In genomic region chr17:57248771-57249170, GRCm38 (mm10) we compare ENCODE assay signal across 8 mouse cellular contexts. TPM values are rescaled to one million over a fixed set of nuclear protein-coding genes. Genes with fewer than 3 reads are reported as not detected.
A peak's percentile ranks its signal among the peaks of the same experiment; 100 is the strongest.
DNase-seq lines count a peak whose midpoint lies in the region; ATAC-seq and TF ChIP-seq lines count a peak whose summit lies in the region.

No protein-coding gene starts in this region.

- H3K79me2 ChIP-seq in heart, adult 2 months (replicated peaks; ENCODE audit: control insufficient read depth, insufficient read depth, low read length): no peaks in the 10 kb centered on the region

- no peak for TF ChIP-seq EP300 in heart, adult 2 months (IDR thresholded peaks at IDR 0.05; ENCODE audit: insufficient read depth, low read depth, low read length)

- H3K9ac ChIP-seq in heart, adult 2 months (ENCODE audit: low read depth, low read length): peak overlapping the region; percentile 66
- peak overlapping the region; percentile 67 for H3K9ac ChIP-seq in heart, embryonic 11.5 days (ENCODE audit: low read depth, low read length)
- H3K9ac ChIP-seq in limb, embryonic 11.5 days (ENCODE audit: low read length): 0 out of 2 replicates have a peak overlapping the region, but pooled peaks have one; percentile 19

- no peak for TF ChIP-seq POLR2A in heart, adult 2 months (IDR thresholded peaks at IDR 0.05; ENCODE audit: insufficient read depth, low read depth, low read length)
- no peak for TF ChIP-seq POLR2A in bone marrow, adult 2 months (IDR thresholded peaks at IDR 0.05; ENCODE audit: borderline replicate concordance, control insufficient read depth, low read depth, low read length)

- H3K9me3 ChIP-seq in heart, embryonic 11.5 days (replicated peaks; ENCODE audit: control insufficient read depth, low read length): no peaks in the 10 kb centered on the region
- H3K9me3 ChIP-seq in limb, embryonic 11.5 days (ENCODE audit: control insufficient read depth, low read length): no peaks in the 10 kb centered on the region

- no peaks in the 10 kb centered on the region for H3K27me3 ChIP-seq in heart, adult 2 months (ENCODE audit: control insufficient read depth, insufficient read depth, low read length)
- no peaks in the 10 kb centered on the region for H3K27me3 ChIP-seq in heart, embryonic 11.5 days (ENCODE audit: control insufficient read depth, insufficient read depth, low read length)
- no peaks in the 10 kb centered on the region for H3K27me3 ChIP-seq in limb, embryonic 11.5 days (ENCODE audit: control insufficient read depth, insufficient read depth, low read length)

- intact Hi-C loops in heart, adult 2 months (cut with DNase I): loop anchor here (1.0 kb wide), 1 partner anchor 27 kb away; no protein-coding TSS in a partner anchor

- peak overlapping the region; percentile 96 for H3K27ac ChIP-seq in heart, adult 2 months
- peak overlapping the region; percentile 61; the same call in 1 of the 2 replicates for H3K27ac ChIP-seq in bone marrow, adult 2 months (ENCODE audit: control insufficient read depth, insufficient read depth, low read depth, low read length, poor library complexity)
- H3K27ac ChIP-seq in heart, embryonic 11.5 days (ENCODE audit: low read depth, low read length): peak overlapping the region; percentile 89
- H3K27ac ChIP-seq in limb, embryonic 11.5 days (replicated peaks; ENCODE audit: low read depth, low read length): peak overlapping the region; percentile 82

- H3K36me3 ChIP-seq in heart, adult 2 months (ENCODE audit: control insufficient read depth, insufficient read depth, low read length): peaks cover 2% of the 10 kb centered on the region; the same call in 1 of the 2 replicates
- H3K36me3 ChIP-seq in heart, embryonic 11.5 days (ENCODE audit: control insufficient read depth, insufficient read depth, low read length): peaks cover 6% of the 10 kb centered on the region
- H3K36me3 ChIP-seq in limb, embryonic 11.5 days (ENCODE audit: control insufficient read depth, insufficient read depth, low read length): peaks cover 3% of the 10 kb centered on the region; the same call in 1 of the 2 replicates

- no peak for ATAC-seq in heart, embryonic 11.5 days (replicated peaks; ENCODE audit: insufficient number of reproducible peaks, low FRiP score, low TSS enrichment)
- ATAC-seq in limb, embryonic 11.5 days (ENCODE audit: insufficient number of reproducible peaks, low FRiP score, low TSS enrichment, low read depth): no peak
- no peak for ATAC-seq in inflammation-experienced regulatory T-cells, adult 6 months

- 6% methylated on average over 13 of the region's 13 CpGs for WGBS in heart, adult 2 months
- WGBS in bone marrow, adult 2 months: 8% methylated on average over 13 of the region's 13 CpGs
- WGBS in heart, embryonic 11.5 days (ENCODE audit: insufficient replicate concordance): 13% methylated on average over 13 of the region's 13 CpGs
- WGBS in limb, embryonic 11.5 days: 10% methylated on average over 13 of the region's 13 CpGs

- peak overlapping the region; percentile 87 for H3K4me3 ChIP-seq in heart, adult 2 months
- H3K4me3 ChIP-seq in bone marrow, adult 2 months (replicated peaks; ENCODE audit: control insufficient read depth, low read depth, low read length): peak overlapping the region; percentile 52
- peak overlapping the region; percentile 81 for H3K4me3 ChIP-seq in heart, embryonic 11.5 days (ENCODE audit: low read depth, low read length)
- peak overlapping the region; percentile 49 for H3K4me3 ChIP-seq in limb, embryonic 11.5 days (ENCODE audit: low read depth, low read length)

- peak overlapping the region; percentile 94 for H3K4me2 ChIP-seq in heart, embryonic 11.5 days
- peak overlapping the region; percentile 61 for H3K4me2 ChIP-seq in limb, embryonic 11.5 days (ENCODE audit: low read depth, severe bottlenecking)

- H3K4me1 ChIP-seq in heart, adult 2 months (ENCODE audit: control insufficient read depth, insufficient read depth, low read length): peaks cover 4% of the 10 kb centered on the region
- H3K4me1 ChIP-seq in bone marrow, adult 2 months (ENCODE audit: control insufficient read depth, insufficient read depth, low read length): peaks cover 5% of the 10 kb centered on the region; the same call in 1 of the 2 replicates
- peaks cover 10% of the 10 kb centered on the region for H3K4me1 ChIP-seq in heart, embryonic 11.5 days (ENCODE audit: control insufficient read depth, insufficient read depth, low read length)
- 0 out of 2 replicates have a peak, but pooled peaks cover 10% of the 10 kb centered on the region for H3K4me1 ChIP-seq in limb, embryonic 11.5 days (ENCODE audit: control insufficient read depth, insufficient read depth, low read length)

- no peak for TF ChIP-seq CTCF in heart, adult 2 months (IDR thresholded peaks at IDR 0.05)
- no peak for TF ChIP-seq CTCF in bone marrow, adult 2 months (IDR thresholded peaks at IDR 0.05; ENCODE audit: control insufficient read depth, insufficient read depth, low read length)

- peak in 1 of 2 experiments; percentile 57 for DNase-seq in heart, adult 2 months
- no peak for DNase-seq in heart, postnatal 4 days
- DNase-seq in limb, embryonic 11.5 days (ENCODE audit: low spot score): peak; percentile 44
- DNase-seq in neural tube, embryonic 10.5 days (ENCODE audit: extremely low spot score, low spot score): peak; percentile 38
- no peak for DNase-seq in natural killer cell, adult 2 months (ENCODE audit: low spot score in 2 of 2)

RNA-seq across cellular contexts. Expression of gene Trip10, which starts 0.5 kb away (rescaled TPM):
- 100 to 1,000 TPM; 107 to 128 TPM for total RNA-seq in heart, adult 2 months (2021)
- 69.0 and 83.2 TPM in 2 replicates for polyA plus RNA-seq in heart, adult 2 months (2012; rRNA removed)
- 10 to 100 TPM; 45.6 to 46.9 TPM for total RNA-seq in heart, postnatal 4 days (2021)
- 7.0 and 15.4 TPM in 2 replicates for polyA plus RNA-seq in bone marrow, adult 2 months (2011; ENCODE audit: insufficient read depth, insufficient read length, low replicate concordance, missing spikeins)
- 35.1 and 36.9 TPM in 2 replicates for polyA plus RNA-seq in heart, embryonic 11.5 days (2014; fragmentation: Nextera tagmentation; extraction: Ambion mirVana)
- 27.8 and 28.4 TPM in 2 replicates for polyA plus RNA-seq in limb, embryonic 11.5 days (2014; fragmentation: Nextera tagmentation; extraction: Ambion mirVana)
- 1 to 10 TPM; 1.0 to 4.4 (median 3.6) TPM for polyA plus RNA-seq in inflammation-experienced regulatory T-cells, adult 6 months (2017; shearing (Covaris generic))

RNA-seq across cellular contexts. Expression of gene Gpr108, which starts 0.5 kb away (rescaled TPM):
- 10 to 100 TPM; 27.8 to 32.7 TPM for total RNA-seq in heart, adult 2 months (2021)
- polyA plus RNA-seq in heart, adult 2 months (2012; rRNA removed): 37.9 and 48.3 TPM in 2 replicates
- 10 to 100 TPM; 19.5 to 20.4 TPM for total RNA-seq in heart, postnatal 4 days (2021)
- 15.7 and 37.5 TPM in 2 replicates for polyA plus RNA-seq in bone marrow, adult 2 months (2011; ENCODE audit: insufficient read depth, insufficient read length, low replicate concordance, missing spikeins)
- 24.0 and 24.7 TPM in 2 replicates for polyA plus RNA-seq in heart, embryonic 11.5 days (2014; fragmentation: Nextera tagmentation; extraction: Ambion mirVana)
- 28.2 and 30.8 TPM in 2 replicates for polyA plus RNA-seq in limb, embryonic 11.5 days (2014; fragmentation: Nextera tagmentation; extraction: Ambion mirVana)
- polyA plus RNA-seq in inflammation-experienced regulatory T-cells, adult 6 months (2017; shearing (Covaris generic)): 10 to 100 TPM; 49.0 to 66.3 (median 56.5) TPM

RNA-seq across cellular contexts. Expression of gene C3, which starts 20.8 kb away (rescaled TPM):
- 10 to 100 TPM; 91.5 to 91.6 TPM for total RNA-seq in heart, adult 2 months (2021)
- 119 and 160 TPM in 2 replicates for polyA plus RNA-seq in heart, adult 2 months (2012; rRNA removed)
- total RNA-seq in heart, postnatal 4 days (2021): 10 to 100 TPM; 60.1 to 79.6 TPM
- 68.1 and 221 TPM in 2 replicates for polyA plus RNA-seq in bone marrow, adult 2 months (2011; ENCODE audit: insufficient read depth, insufficient read length, low replicate concordance, missing spikeins)
- polyA plus RNA-seq in heart, embryonic 11.5 days (2014; fragmentation: Nextera tagmentation; extraction: Ambion mirVana): 1.3 and 1.6 TPM in 2 replicates
- polyA plus RNA-seq in limb, embryonic 11.5 days (2014; fragmentation: Nextera tagmentation; extraction: Ambion mirVana): 0.03 and 0.21 TPM in 2 replicates
- polyA plus RNA-seq in inflammation-experienced regulatory T-cells, adult 6 months (2017; shearing (Covaris generic)): 1 to 10 TPM; 1.0 to 3.6 (median 1.8) TPM

RNA-seq across cellular contexts. Expression of gene Vav1, which starts 30.1 kb away (rescaled TPM):
- 1 to 10 TPM; 1.9 to 2.2 TPM for total RNA-seq in heart, adult 2 months (2021)
- polyA plus RNA-seq in heart, adult 2 months (2012; rRNA removed): 1.8 and 2.0 TPM in 2 replicates
- total RNA-seq in heart, postnatal 4 days (2021): 1 to 10 TPM; 1.0 to 1.4 TPM
- polyA plus RNA-seq in bone marrow, adult 2 months (2011; ENCODE audit: insufficient read depth, insufficient read length, low replicate concordance, missing spikeins): 67.9 and 112 TPM in 2 replicates
- 1.7 and 2.2 TPM in 2 replicates for polyA plus RNA-seq in heart, embryonic 11.5 days (2014; fragmentation: Nextera tagmentation; extraction: Ambion mirVana)
- polyA plus RNA-seq in limb, embryonic 11.5 days (2014; fragmentation: Nextera tagmentation; extraction: Ambion mirVana): 1.6 and 1.7 TPM in 2 replicates
- polyA plus RNA-seq in inflammation-experienced regulatory T-cells, adult 6 months (2017; shearing (Covaris generic)): 10 to 100 TPM; 66.1 to 89.2 (median 85.7) TPM

RNA-seq across cellular contexts. Expression of gene Tnfsf14, which starts 54.8 kb away (rescaled TPM):
- under 1 TPM; 0.11 to 0.13 TPM for total RNA-seq in heart, adult 2 months (2021)
- 0.18 TPM in 2 replicates for polyA plus RNA-seq in heart, adult 2 months (2012; rRNA removed)
- total RNA-seq in heart, postnatal 4 days (2021): not detected
- polyA plus RNA-seq in bone marrow, adult 2 months (2011; ENCODE audit: insufficient read depth, insufficient read length, low replicate concordance, missing spikeins): 7.0 and 12.8 TPM in 2 replicates
- polyA plus RNA-seq in heart, embryonic 11.5 days (2014; fragmentation: Nextera tagmentation; extraction: Ambion mirVana): 0.27 and 0.46 TPM in 2 replicates
- polyA plus RNA-seq in limb, embryonic 11.5 days (2014; fragmentation: Nextera tagmentation; extraction: Ambion mirVana): 0.17 and 0.31 TPM in 2 replicates
- polyA plus RNA-seq in inflammation-experienced regulatory T-cells, adult 6 months (2017; shearing (Covaris generic)): 10 to 100 TPM; 13.3 to 15.2 (median 14.1) TPM

Comparison
In these comparisons a context has a peak if more than half of its experiments do, and no peak if none do; other contexts are left out.
1. RNA of gene C3, which starts 20.8 kb away (polyA plus RNA-seq): 68.1 to 221 TPM in bone marrow, adult 2 months and 119 to 160 TPM in heart, adult 2 months; 1.0 to 3.6 TPM in inflammation-experienced regulatory T-cells, adult 6 months, 1.3 to 1.6 TPM in heart, embryonic 11.5 days and 0.03 to 0.21 TPM in limb, embryonic 11.5 days; every median in the first group is over 10 times any median in the second.
2. DNase-seq: peak in limb, embryonic 11.5 days (single experiment) and neural tube, embryonic 10.5 days (single experiment); none in heart, postnatal 4 days (single experiment) and natural killer cell, adult 2 months (0 of 2).
3. Peak in every context shown above with its lines, with median percentiles within 50 percentile points of each other: H3K27ac ChIP-seq, H3K4me3 ChIP-seq and H3K9ac ChIP-seq.